Comparison of ENCODE assay signal across 17 mouse cellular contexts in genomic region chr2:50742421-50742820, GRCm38 (mm10).
"Had no signal": no experiment of that assay in that cellular context is flagged by ENCODE, and none has a peak within 500 bp of the region (broad histone marks: within the 10 kb centered on the region; RNA-seq: fewer than 3 reads in every experiment).

No protein-coding gene starts in this region.

- DNase-seq: midbrain, embryonic 14.5 days; retina, postnatal 1 day; right cerebral cortex, adult 18-20 months; right cerebral cortex, postnatal 25 days; right cerebral cortex, postnatal 4 days; spleen, adult 18-20 months; thymus, adult 18-20 months; thymus, postnatal 14 days; thymus, postnatal 36 days had no signal

- H3K9ac ChIP-seq: liver, embryonic 12.5 days; liver, embryonic 14.5 days; midbrain, embryonic 12.5 days; neural tube, embryonic 13.5 days; neural tube, embryonic 15.5 days had no signal

- ATAC-seq: liver, embryonic 12.5 days; midbrain, embryonic 16.5 days had no signal

- H3K36me3 ChIP-seq: liver, embryonic 12.5 days; midbrain, embryonic 10.5 days; midbrain, embryonic 12.5 days; neural tube, embryonic 13.5 days; neural tube, embryonic 15.5 days had no signal

- H3K4me3 ChIP-seq: liver, embryonic 12.5 days; midbrain, embryonic 10.5 days; midbrain, embryonic 12.5 days; myocyte; neural tube, embryonic 13.5 days; neural tube, embryonic 15.5 days had no signal

- H3K4me1 ChIP-seq: liver, embryonic 12.5 days had no signal

- H3K27ac ChIP-seq: liver, embryonic 12.5 days; liver, embryonic 14.5 days; midbrain, embryonic 10.5 days; midbrain, embryonic 12.5 days; neural tube, embryonic 13.5 days; neural tube, embryonic 15.5 days had no signal

- H3K27me3 ChIP-seq: liver, embryonic 12.5 days; midbrain, embryonic 12.5 days; neural tube, embryonic 13.5 days; neural tube, embryonic 15.5 days had no signal

- H3K4me2 ChIP-seq: liver, embryonic 12.5 days; midbrain, embryonic 12.5 days; neural tube, embryonic 13.5 days; neural tube, embryonic 15.5 days had no signal

- H3K9me3 ChIP-seq: liver, embryonic 12.5 days; midbrain, embryonic 10.5 days; midbrain, embryonic 12.5 days; neural tube, embryonic 13.5 days; neural tube, embryonic 15.5 days had no signal
